Mouse (Mus musculus) CH12.LX (cell line): ENCODE measurements around the gene Ilf3.

Experiments
- CHD1 ChIP-seq: IDR thresholded peaks from 2 replicates; pipeline ENCODE4 v1.6.1; 2012; ENCODE audit warnings: low read depth, low read length, improper control_type of control experiment, inconsistent platforms
- CHD2 ChIP-seq: IDR thresholded peaks from 2 replicates; pipeline ENCODE4 v1.6.1; 2011; ENCODE audit warnings: low read length, improper control_type of control experiment
- CTCF ChIP-seq, 2 experiments: IDR thresholded peaks in 1 of 2; conservative IDR thresholded peaks in 1 of 2; 2 replicates each; pipeline ENCODE4 v1.5.1; 2011 to 2012; ENCODE audit warnings: low read depth in 2 of 2, low read length in 2 of 2, improper control_type of control experiment in 1 of 2, inconsistent platforms in 1 of 2, mild to moderate bottlenecking in 1 of 2, moderate library complexity in 1 of 2
- MEF2A ChIP-seq: IDR thresholded peaks from 2 replicates; pipeline ENCODE4 v1.6.1; 2014; ENCODE audit warnings: low read depth, mild to moderate bottlenecking, inconsistent platforms, low read length, improper control_type of control experiment, borderline replicate concordance
- MXI1 ChIP-seq: IDR thresholded peaks from 2 replicates; pipeline ENCODE4 v1.6.1; 2011; ENCODE audit warnings: mild to moderate bottlenecking, low read depth, low read length, improper control_type of control experiment
- POLR2A ChIP-seq: IDR thresholded peaks from 2 replicates; pipeline ENCODE4 v1.6.1; 2011; ENCODE audit warnings: low read depth, mild to moderate bottlenecking, improper control_type of control experiment, low read length
- SMC3 ChIP-seq: IDR thresholded peaks from 2 replicates; pipeline ENCODE4 v1.6.1; 2011; ENCODE audit warnings: low read depth, low read length, improper control_type of control experiment
- ZC3H11A ChIP-seq: IDR thresholded peaks from 2 replicates; pipeline ENCODE4 v1.6.1; 2012; ENCODE audit warnings: low read depth, mild to moderate bottlenecking, inconsistent platforms, low read length, improper control_type of control experiment
- ZKSCAN1 ChIP-seq: IDR thresholded peaks from 2 replicates; pipeline ENCODE4 v1.6.1; 2012; ENCODE audit warnings: low read depth, inconsistent platforms, low read length, improper control_type of control experiment, borderline replicate concordance

DNA sequence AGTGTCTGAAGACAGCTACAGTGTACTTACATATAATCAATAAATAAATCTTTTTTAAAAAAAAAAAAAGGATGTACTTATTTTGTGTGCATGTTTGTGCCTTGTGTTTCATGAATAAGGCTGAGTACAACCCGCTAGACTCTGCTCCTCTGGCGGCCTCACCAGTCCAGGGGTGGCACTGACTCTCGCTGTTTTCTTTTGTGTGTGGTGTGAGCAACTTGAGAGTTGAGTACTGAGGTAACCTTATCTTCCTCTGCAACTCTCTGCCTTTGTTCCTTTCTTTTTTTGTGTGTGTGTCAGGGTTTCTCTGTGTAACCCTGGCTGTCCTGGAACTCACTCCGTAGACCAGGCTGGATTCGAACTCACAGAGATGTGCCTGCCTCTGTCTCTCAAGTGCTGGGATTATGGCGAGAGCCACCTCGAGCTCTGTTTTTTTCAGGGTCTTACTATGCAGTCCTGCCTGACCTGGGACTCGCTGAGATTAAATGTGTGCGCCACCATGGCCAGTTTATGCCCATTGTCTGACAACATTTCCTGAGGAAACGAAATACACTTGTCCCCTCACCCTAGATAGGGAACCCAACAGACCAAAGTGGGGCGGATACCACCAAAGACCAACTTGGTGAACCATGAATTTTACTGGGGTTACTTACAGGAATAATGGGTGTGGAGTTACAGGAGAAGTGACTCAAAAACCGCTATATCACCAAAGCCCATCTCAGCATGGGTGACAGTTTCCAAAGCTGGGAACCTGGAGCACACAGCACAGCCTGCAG, 36.1 kb upstream of the Ilf3 start:
- TF ChIP-seq MXI1, result no peak
- no peak for TF ChIP-seq CHD2
- TF ChIP-seq CTCF (conservative IDR thresholded peaks at IDR 0.05 in 1 of 2, IDR thresholded peaks at IDR 0.05 in 1 of 2; ENCODE audit: low read depth in 2 of 2, low read length in 2 of 2), result no peak
- no peak for TF ChIP-seq ZKSCAN1
- no peak for TF ChIP-seq ZC3H11A
- no peak for TF ChIP-seq POLR2A
- TF ChIP-seq SMC3, result no peak
- no peak for TF ChIP-seq MEF2A
- no peak for TF ChIP-seq CHD1
